Mouse (Mus musculus): ENCODE results near the gene Akt2.
A peak's percentile ranks its signal among the peaks of the same experiment; 100 is the strongest.

Akt2 gene

DNA sequence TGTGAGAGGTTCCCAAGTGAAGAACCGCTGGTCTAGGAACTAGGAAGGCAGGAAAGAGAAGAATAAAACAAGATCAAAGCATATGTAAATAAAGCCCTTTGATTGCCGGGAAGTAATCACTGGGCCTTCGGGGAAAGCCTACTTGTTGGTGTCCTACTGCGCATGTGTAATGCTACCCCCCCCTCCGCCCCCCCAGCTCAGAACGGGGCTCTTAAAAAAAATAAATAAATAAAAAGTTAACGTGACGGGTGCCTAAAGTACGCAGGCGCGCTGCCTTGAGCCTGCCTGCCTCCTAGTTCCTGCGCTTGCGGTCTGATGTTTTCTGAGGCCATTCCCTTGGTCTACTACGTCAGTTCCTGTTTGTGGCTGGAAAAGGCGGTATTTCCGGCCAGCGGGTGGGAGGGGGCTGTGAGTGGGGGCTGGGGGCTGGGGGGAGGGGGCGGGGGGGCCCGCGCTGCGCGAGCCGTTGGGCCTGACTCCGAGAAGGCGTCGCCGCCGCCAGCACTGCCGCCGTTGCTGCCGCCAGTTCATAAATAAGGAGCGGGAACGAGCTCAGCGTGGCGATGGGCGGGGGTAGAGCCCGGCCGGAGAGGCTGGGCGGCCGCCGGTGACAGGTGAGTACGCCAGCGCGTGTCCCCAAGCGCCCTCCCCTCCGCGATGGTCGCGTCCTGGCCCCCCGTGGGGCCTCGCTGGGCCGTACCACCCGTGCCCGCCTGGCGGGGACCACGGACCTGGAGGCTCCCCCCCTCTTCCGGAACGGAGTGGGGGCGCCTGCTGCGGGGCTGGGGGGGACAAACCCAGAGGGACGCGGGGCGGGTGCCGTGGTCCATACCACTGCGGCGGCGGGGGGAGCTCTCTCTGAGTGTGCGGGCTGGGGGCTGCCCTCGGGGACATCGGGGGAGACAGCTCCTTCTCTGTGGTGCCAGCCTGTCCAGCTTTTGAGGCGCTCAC lies at the start of gene Akt2:
Gene Akt2, plus strand, starts transcription at position 287 of the 951 bp plus-strand sequence.
- peak; percentile 96 for DNase-seq (ENCODE audit: low read depth, low spot score)

DNA sequence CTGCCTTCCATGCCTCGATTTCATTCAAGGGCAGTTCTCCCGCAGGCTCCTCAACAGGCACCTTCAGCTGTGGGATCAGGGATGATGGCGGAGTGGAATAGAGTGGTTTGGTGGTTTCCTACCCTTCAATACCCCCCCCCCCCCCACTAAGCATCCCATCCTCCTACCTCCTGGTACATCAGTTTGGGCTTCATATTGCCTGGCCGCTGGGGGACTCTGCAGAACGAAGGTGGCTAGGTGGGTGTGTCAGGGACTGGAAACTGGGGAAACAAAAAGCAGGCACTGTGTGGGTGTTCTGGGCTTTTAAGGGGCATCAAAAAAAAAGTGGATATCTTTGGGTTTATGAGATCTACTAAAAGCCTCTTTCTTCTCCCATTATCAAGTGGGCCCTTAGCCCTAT lies 49.4 kb upstream of the Akt2 start:
- DNase-seq (ENCODE audit: low read depth, low spot score): no peak

DNA sequence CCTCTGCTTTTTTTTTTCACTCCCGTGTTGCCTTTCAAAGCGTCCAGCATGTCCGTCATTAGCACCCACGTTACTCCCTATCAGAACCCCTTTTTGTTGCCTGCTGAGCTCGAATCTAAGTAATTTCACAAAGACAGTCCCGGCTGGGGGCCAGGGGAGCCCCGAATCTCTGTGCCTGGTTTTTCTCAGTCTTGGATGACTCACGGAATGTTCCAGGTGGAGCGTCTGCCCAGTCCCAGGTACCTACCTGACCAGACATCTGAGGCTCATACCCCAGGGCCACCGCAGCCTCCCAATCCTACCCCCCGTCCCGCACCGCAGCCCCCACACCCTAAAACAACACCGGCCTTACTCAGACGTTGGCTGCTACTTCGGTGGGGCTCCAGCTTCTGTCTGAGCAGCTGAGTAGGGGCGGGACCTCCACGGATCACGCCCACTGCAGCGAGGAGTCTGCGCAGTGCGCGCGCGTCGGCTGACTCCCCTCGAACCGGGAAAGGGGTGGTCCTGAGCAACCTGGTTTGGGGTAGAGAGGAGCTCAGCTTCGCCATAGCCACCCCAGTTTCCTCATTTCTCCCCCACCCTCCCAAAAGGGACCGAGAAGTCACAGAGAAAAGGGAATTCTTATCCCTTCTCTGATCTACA lies 48.8 kb upstream of the Akt2 start:
- DNase-seq (ENCODE audit: low read depth, low spot score): peak; percentile 30

DNA sequence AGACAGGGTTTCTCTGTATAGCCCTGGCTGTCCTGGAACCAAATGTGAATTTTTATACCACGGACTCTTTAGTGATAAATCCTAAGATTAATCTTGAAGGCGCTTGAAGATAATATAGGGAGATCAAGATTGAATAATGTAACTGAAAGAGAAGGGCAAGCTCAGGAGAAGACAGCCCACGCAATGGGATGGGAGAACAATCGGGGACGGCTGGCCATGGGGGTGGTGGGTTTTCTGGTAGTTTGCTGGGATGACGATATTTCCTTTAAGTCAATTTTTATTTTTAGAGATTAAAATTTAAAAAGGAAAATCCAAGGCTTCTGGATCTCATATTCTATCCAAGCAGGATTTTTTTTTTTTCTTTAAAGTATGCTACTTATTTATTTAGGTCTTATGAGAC lies 48.3 kb upstream of the Akt2 start:
- DNase-seq (ENCODE audit: low read depth, low spot score): no peak

DNA sequence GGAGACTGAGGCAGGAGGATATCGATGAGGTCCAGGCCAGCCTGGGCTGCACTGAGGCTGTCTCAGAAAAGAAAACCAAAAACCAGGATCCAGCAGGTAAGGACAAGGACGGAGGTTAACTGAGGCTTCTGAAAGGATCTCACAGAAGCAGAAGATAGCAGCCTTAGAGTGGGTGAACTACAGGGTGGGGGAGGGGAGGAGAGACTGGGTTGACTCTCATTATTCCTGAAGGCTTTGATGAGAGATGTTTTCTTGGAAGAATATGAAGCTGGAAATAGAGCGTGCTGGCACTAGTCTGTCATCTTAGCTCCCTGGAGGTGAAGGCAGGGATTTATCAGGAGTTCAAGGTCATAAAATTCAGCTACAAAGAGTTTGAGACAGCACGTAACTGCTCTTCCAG lies 47.5 kb upstream of the Akt2 start:
- DNase-seq (ENCODE audit: low read depth, low spot score): no peak

DNA sequence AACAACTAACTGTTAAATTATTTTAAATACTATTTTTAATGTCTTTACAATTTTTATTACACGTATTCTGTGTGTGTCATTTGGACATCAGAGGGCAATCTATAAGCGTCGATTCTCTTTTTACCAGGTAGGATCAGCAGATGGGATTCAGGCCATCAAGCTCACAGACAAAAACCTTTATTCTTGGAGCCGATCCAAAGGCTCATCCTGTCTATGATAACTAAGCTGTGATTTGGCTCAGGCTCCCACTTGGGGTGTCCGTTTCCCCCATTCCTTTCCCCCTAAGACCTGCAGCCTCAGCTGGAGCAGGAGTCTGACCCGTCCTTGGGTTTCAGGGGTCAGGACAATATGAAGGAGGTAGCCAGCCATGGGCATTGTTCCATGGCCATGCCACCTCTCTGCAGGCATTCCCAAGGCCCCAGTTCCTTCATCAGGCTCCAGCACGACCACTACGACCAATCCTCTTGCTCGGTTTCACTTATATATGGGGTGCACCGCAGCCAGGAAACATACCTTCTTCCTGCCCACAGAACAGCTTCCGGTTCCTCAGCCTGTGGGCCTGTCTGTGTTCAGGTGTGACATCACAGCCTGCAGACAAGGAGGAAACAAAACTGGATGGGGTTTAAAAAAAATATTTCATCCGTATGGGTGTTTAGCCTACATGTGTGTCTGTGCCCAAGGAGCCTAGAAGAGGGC lies 46.5 kb upstream of the Akt2 start:
- no peak for DNase-seq (ENCODE audit: low read depth, low spot score)

DNA sequence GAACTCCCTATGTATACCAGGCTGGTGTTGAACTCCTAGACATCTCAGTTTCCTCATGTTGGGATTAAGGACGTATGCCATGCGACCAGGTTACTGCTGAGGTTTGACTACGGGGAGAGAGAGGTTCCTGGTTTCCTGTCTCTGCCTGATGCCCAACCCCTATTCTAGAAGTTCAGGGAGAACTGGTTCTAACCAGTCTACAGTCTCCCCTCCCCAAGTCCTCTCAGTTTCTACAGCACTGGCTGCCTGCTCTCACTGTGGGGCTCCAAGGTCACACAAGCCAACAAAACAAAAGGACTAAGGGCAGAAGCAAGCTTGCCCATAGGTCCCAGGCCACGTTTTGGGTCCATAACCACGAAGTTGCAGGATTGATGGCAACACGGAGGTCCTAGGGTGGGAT lies 41.8 kb upstream of the Akt2 start:
- no peak for DNase-seq (ENCODE audit: low read depth, low spot score)

DNA sequence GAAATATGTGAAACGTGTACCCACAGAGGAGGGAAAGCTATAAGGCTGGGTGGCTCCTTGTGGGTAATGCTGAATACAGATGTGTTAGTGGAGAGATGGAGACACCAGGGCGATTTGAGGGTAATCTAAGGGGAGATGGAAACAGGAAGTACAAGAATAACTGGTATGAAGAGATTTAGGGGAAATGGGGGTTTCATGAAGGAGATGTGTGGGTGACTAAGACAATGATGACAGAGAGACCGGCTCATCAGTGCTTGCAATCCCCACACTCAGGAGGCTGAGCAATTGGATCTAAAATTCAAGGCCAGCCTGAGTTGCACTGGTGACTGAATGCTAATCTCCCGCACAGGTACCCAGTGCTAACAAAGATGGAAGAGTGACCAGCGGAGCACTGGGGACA lies 39.3 kb upstream of the Akt2 start:
- no peak for DNase-seq (ENCODE audit: low read depth, low spot score)

DNA sequence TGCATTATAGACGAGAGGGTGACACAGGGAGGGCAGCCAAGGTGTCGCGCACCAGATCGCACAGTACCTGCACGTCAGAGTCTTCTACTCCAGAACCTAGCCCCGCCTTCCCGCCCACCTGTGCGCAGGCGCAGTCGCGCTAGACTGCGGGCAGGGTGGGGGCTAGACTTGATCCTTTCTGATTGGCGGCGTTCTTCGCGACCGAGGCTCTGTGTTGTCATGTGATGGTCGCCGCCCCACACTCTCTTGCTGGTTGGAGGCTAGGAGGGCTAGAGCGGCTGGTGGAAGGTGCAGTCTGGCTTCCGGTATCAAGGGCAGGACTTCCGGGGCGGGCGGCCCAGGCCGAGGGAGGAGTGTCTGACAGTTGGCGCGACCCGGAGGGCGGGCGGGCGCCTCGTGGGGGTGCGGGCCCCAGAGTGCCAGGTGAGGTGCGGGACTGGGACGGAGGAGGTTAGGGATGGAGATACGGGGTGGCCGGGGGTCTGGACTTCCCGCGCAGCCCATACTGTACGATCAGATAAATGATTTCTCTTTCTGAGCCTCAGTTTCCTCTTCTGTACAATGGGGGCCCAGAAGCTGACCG lies 38.3 kb upstream of the Akt2 start, which contains the start of the genes Pld3 and 2310022A10Rik:
Gene Pld3, minus strand, starts transcription at position 288 of the 583 bp plus-strand sequence.
Gene 2310022A10Rik, plus strand, starts transcription at position 303 of the 583 bp plus-strand sequence.
- peak; percentile 95 for DNase-seq (ENCODE audit: low read depth, low spot score)

DNA sequence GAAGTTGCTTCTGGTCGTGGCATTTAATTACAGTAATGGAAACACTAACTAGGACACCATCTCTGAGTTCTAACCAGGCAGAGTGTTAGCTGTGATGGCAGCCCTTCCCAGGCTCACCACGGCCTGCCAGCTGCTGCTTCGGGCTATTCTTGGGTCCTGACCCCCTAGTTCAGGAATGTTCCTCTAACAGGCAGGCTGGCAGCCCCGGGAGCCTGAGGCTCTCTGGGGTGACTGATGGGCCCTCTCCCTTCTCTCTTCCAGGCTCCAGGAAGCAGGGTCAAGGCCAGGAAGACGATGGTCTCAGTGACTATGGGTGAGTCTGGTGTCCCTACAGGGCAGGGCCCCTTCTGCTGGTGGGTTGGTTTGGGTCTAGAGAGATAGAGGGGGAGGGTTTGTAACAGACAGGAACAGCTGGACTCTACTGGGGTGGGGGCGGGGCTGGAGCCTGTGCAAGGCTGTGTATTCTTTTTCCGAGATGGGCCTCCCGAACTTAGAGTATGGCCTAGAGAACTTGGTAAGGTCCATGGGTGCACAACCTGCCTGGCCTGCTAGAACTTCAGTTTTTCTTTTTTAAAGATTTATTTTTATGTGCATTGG lies 31.0 kb upstream of the Akt2 start:
- DNase-seq (ENCODE audit: low read depth, low spot score): no peak

DNA sequence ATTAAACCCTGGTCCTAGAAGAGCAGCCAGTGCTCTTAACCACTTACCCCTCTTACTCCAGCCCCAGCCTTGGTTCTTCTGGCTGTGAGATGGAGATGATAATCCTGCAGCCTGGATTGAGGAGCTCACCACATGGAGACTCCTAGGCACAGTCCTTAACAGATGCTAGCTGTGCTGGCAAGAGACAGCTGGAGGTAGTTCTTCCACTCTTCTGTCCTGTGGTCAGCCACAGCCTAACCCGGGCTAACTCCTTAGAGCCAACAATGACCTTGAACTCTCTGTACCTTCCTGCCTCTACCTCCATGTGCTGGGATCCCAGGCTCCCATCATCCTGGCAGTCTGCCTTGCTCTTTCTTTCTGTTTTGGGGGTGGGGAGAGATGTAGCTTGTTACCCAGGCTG lies 30.4 kb upstream of the Akt2 start:
- no peak for DNase-seq (ENCODE audit: low read depth, low spot score)

DNA sequence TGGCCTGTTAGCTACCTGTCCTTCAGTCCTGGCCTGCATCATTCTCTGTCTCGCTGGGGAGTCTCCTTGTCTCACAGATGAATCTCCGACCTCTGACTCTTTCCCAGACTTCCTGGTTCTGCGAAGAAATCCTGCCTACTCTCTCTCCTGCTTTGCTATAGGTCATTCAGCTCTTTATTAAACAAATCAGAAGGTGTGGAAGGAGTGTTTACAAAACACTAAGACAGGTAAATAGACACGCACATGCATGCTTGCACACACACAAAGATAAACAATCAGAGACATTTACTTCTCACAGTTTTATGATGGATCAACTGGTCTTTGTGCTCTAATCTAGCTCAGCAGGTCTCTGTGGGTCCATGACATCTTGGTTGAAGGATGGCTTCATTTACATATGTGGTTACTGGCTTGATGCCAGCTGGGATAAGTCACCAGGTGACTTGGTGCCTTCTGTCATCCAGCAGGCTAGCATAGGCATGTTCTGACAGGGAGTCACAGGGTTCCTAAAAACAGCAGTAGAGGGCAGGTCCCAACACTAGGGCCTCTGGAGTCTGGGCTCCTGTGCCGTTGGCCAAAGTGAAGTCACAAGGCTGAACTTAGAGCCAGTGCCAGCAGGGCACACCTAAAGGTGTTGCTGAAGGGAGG lies 21.6 kb upstream of the Akt2 start:
- DNase-seq (ENCODE audit: low read depth, low spot score): peak; percentile 36

DNA sequence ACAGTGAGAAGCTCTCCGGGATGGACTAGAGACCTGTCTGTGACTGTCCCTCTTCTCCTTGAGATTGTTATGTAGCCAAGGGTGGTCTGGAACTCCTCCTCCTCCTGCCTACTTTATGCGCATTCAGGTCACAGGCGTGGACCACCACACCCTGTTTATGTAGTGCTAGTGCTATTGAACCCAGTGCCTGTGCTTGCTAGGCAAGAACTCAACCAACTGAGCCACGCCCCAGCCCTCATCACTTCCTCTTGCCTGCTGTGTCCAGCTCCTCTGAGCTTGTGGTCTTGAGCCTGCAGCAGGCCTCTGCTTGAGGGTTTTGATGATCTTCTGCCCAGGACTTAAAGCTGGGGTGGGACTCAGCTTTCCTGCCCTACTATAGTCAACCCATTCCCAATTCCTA lies 19.2 kb upstream of the Akt2 start:
- DNase-seq (ENCODE audit: low read depth, low spot score): no peak

DNA sequence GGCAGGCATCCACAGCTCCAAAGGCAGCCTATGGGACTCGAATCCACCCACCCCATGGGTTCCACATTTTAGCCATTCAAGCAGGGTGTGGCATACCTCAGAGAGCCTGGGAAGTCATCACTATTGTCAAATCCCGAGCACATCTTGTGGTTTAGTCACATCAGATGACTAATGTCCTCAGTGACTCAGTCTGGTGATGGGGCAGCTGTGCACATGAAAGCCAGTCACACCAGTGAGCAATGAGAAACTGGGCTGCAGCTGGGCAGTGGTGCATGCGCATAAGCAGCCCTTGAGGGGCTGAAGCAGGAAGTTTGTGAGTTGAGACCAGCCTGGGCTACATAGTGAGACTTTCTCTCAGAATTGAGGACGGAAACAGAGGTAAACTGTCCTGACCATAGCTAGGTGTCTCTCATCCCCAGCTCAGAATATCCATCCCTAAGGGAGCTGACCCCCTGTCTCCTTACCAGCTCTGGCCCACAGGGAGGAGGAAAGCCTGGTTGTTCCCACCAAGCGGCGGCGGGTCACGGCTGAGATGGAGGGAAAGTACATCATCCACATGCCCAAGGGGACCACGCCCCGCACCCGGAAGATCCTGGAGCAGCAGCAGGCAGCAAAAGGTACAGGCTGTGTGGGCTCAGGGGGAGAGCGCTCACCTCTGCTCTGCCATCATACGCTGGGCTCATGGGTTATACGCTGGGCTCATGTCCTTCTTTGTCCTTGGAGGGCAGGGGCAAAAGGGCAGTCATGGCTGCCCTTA lies 17.1 kb upstream of the Akt2 start:
- peak; percentile 89 for DNase-seq (ENCODE audit: low read depth, low spot score)

DNA sequence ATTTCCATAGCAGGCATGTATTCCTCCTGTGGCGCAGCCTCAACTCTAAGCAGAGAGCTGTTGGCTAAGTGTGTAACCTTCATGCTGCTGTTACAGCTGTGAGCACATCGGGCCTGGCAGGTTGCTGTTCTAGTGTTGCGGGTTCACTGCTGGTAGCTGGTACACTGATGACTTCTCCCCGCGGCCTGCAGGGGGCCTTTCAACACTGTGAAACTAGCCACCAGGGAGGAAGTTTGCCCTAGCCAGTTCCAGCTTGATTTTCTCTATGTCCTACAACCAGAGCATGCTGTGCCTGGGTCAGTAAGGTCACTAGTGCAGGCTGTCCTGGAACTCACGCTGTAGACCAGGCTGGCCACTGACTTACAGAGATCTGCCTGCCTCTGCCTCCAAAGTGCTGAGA lies 14.4 kb upstream of the Akt2 start:
- peak; percentile 36 for DNase-seq (ENCODE audit: low read depth, low spot score)

DNA sequence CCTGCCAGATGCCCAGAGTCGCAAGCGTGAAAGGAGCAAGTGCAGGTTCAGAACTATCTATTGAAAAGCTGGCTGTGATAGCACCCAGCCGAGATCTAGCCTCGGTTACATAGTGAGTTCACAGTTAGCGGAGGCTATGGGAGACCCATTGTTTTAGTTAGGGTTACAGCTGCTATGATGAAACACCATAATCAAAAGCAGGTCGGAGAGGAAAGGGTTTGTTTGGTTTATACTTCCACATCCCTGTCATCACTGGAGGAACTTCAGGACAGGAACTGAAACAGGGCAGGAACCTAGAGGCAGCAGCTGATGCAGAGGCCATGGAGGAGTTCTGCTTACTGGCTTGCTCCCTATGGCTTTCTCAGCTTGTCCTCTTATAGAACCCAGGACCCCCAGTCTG lies 13.8 kb upstream of the Akt2 start:
- DNase-seq (ENCODE audit: low read depth, low spot score): no peak

DNA sequence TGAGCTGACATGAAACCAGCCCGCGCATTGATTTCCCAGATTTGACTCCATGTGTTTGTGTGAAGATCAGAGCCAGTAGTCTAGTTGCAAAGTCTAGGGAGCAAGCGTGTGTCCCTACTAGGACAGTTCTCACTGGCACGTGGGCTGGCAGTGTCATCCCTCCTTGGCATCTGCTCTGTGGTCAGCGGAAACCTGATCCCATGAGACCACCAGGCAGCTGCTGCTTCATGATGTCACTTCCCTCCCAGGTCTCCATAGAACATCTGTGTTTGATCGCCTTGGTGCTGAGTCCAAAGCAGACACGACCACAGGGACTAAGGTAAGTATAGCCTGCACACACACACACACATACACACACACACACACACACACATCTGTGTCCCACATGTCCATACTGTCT lies 12.9 kb upstream of the Akt2 start:
- DNase-seq (ENCODE audit: low read depth, low spot score): peak; percentile 27

DNA sequence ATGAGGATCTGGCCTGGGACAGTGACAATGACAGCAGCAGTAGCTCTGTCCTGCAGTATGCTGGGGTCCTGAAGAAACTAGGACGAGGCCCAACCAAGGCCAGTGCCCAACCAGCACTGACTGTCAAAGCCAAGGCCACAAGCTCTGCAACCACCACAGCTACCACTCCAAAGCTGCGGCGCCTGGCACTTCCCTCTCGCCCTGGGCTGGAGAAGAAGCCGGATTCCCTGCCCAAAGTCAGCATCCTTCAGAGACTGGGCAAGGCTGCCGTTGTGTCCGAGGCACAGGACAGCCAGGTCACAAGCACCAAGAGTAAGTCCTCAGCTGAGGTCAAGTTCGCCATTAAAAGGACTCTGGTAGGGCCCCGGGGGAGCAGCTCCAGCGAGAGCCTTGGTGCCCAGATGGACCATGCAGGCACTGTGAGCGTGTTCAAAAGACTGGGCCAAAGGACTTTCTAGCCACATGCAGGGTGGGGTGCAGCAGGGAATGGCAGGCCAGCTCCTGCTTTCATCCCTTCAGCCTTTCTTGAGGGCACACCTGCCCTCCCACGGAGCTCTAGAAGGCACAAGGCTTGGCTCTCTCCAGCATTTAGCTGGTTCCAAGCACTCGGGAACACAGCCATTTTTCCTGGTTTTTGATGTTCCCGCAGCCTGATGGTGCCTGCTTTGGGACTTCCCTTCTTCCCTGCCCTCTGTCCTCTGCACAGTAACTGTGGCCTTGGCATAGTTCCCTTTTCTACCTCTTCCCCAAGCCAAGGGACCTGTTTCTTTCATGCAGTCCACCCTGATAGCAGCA lies 10.8 kb upstream of the Akt2 start:
- no peak for DNase-seq (ENCODE audit: low read depth, low spot score)

DNA sequence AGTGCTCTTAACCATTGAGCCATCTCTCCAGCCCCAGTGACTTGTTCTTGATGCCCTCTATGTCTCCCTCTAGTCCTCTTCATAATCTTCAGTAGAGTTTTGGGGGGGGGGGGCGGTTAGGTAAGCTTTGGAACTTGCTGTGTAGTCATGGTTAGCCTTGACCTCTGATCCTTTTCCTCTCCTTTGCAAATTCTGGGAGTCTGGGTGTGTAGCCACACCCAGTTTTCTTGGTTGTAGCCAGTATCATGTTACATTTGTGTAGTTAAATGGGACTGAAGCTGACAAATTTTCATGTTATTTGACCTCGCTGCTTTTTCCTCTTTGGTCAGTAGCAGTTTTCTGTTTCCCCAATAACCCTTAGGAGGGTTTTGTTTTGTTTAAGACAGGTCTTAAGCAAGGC lies 4.5 kb upstream of the Akt2 start:
- peak; percentile 59 for DNase-seq (ENCODE audit: low read depth, low spot score)

All from 3T3-L1 (cell line).